Mouse (Mus musculus): ENCODE measurements at regions not wholly inside any gene's neighbourhood (a gene's known extent, or its start where the extent isn't known, plus 50 kb on each side); places are given as distances from the start of the nearest gene placed in this dataset.

DNA sequence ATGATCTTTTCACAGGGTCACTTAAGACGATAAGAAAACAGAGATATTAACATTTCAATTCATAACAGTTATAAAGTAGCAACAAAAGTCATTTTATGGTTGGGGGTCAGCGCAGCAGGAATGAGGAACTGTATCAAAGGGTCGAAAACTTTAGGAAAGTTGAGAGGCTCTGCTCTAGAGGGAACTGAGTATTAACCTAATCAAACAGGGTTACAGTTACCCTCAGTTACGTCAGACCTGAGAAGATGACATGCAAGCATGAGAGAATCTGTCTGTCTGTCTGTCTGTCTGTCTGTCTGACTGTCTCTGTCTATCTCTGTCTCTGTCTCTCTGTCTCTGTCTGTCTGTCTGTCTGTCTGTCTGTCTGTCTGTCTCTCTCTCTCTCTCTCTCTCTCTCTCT, 229.6 kb upstream of the Runx1 start:
- no peak for ATAC-seq

DNA sequence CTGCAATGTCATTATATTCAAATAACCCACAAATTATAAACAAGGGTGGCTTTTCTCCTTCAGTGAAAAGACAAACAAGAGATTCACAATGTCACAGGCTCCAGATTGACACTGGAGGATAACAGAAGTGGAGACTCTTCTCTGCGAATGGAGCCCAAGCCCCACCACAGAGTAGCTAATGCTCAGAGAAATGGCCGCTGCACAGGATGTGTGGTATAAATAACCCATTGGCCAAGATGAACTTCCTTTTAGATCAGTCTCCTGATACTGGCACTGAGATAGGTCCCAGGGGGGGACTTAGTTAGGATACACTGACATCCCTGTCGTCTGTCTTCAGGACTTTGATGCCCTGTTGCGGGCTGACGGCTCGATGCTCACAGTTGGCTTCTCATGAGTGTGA, 225.3 kb upstream of the Runx1 start:
- ATAC-seq: no peak

DNA sequence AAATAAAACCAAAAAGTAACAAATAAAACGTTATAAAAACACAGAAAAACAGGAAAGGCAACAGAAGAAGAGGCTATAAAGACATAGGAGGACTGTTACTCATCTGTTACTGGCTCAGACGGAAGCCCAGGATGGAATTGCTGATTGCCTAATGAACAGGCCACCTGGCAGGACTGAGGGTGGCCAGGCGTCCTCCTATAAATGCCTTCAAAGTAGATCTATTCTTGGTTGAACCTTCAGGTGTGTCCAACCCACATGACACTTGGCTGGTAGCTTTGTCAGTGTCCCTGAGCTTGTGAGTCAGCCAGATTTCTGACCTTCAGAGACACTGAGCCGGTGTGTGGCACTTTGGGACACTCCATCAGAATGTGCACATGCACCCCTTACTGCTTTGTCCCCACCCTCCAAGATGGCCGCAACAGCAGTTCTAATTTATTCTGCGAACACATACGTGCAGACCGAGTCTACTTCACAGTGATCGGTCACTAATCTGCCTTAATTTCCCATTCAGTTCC, 222.5 kb upstream of the Runx1 start:
- ATAC-seq: no peak

DNA sequence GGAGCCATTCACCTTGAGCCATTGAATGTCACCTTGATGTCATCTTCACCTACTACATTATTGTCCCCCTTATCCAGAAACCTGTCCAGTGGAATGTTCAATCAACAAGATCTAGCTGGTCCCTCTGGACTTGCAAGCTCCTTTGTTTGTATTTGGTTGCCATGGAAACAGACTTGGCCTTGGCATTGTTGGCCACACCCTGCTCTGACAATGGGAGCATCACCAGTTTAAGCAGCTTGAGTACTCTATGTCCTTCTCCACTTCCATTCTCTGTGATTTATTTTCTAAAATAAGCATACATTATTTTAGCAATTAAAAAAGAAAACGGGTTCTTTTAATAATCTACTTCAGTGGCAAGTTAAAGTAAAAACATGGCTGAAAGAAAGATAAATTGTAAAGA, 221.6 kb upstream of the Runx1 start:
- no peak for ATAC-seq

DNA sequence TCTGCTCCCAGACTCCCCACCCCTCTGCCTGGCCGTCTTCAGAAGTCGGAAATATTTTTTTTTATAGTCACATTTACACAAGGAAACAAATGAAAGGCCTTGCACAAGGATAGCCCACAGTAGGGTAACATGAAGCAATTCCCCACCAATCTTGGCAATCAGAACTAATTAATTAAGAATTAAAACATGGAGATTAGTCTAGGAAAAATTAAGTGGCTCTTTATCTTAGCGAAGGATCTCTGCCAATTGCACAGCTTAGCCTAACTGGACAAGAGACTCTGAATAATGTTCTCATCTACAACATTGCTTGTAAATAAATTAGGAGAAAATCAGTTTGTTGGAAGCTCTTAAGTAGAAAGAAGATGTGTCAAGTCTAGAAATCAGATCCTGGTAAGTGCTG, 220.3 kb upstream of the Runx1 start:
- no peak for ATAC-seq

DNA sequence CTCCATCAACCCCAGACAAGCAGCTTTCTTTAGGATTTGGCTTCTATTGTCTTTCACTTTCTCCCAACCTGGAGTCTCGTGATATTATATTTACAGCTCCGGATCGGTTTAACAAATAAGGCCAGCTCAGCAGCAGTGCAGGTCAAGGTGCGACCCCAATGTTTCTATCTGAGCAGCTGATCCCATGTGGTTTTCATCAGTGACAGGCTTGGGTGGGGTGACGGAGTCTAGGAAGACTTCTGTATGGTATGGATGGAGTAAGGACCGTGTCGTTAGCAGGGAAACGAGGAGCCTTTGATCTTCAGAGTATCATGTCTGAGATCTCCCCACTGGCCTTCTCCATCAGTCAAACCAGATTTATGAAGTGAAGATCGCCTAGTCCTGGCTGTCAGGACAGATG, 217.4 kb upstream of the Runx1 start:
- ATAC-seq: no peak

DNA sequence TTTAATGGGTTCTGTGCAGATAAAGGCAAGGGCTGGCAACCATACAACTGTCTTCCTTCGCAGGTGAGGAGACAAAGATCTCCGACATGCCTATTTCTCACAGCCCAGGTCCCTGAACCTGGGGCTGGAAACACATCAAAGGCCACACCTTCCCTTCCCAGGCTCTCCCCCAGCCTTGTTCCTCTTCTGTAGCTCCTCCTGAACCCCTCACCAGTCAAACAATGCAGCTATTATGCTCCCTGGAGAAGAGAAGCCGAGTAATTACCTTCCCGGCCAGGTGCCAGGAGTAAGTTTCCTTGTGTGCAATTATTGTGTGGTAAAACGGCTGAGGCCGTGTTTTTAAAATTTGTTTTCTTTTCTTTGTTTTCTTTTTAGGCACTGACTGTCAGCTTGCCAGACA, 217.0 kb upstream of the Runx1 start:
- ATAC-seq: no peak

DNA sequence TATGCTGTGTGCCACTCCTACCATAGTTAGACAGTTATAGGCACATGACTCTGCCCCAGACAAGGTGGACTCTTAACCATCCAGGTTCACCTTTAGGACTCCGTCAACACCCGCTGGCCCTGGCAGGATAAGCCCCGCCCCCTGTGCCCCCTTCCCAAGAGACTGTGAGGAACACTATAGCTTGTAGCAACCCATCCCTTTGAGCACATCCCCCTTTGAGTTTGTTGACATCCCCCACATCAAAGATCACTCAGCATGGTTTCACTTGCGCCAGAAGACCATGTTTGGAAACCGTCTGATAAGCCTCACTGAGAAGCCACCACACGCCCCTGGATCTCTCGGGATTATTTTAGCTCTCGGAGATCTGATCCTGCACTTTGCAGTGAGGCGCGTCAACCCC, 216.5 kb upstream of the Runx1 start:
- no peak for ATAC-seq

DNA sequence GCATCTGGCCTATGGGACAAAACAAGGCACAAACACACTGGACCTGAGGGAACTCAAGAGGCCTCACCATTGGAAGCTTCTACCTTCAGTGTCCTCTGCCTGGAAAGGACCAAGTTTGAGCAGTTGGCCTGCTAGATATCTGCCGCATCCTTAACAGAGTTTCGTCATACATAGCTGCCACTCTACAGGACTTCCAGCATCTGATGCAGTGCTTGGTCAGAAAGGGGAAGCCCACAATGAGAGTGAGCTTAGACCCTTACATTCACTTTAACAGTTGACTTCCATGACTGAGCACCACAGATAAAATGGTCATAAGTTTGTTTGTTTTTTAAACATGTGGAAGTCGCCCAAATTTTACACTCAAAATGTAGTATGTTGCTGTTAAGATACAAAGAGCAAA, 215.9 kb upstream of the Runx1 start:
- no peak for ATAC-seq

DNA sequence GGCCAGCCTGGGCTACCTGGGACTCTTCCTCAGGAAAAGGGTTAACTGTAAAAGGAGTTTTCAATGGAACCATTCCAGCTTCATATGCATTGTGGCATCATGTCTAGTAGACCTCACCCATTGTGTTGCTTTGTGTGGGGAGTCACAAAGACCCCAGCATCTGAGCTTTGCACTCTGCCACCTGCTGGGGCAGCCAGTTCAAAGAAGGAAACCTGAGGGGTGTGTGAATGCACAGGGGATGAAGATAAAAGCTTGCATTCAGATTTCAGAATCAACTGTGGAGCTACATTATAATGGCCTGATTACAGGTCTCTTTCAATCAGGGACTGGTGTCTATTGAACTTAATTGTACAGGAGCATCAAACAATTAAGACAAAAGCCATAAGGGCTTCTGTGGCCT, 215.4 kb upstream of the Runx1 start:
- ATAC-seq: no peak

DNA sequence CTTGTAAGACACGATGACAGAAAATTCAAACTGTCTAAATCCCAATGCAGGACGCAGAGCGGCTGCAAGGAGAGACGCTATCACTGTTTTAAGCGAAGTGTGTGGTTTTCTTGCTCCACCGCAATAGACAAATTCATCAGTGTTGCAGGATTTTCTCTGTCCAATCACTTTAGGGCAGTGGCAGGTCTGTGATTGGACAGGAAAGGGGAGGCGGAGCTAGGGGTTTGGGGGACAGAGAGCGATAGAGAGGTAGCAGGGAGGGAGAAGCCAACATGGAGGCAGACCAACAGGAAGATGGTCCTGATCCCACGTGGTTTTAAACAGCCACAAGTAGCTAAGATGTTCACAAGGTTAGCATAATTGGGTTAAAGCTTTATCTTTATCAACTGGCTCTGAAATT, 209.7 kb upstream of the Runx1 start:
- no peak for ATAC-seq

DNA sequence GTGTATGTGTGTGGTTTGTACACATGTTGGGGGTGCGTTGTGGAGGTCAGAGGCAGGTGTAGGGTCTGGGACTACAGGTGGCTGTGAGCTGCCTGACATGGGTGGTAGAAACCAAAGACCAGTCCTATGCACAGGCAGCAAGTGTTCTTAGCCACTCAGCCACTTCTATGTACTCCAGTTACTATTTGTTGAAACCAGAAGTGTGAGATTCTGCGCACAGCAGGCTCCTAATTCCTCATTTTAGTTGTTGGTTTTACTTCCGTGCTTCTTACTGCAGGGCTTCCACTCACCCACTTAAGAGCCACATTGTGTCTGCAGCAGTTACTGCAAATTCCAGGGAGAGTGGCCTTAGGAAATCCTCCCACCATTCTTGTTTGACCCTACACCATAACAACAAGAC, 208.0 kb upstream of the Runx1 start:
- ATAC-seq: no peak

DNA sequence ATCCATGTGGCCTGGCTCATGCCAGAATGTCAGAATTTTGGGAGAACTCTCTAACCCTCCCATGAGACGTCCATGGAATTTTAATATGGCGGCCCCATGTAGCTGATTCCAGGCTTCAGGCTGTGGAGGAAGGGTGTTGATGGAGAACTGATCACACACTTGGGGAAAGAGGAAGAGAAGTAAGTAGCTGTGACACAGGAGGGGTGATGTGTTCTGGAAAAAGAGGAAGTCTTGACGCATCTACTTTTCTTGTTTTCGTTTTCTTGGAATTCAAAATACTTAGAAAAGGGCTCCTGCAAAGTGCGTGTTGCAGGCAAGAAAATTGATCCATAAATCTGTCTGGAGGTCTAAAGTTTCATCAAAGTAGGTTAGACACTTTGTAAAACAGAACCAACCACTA, 205.7 kb upstream of the Runx1 start:
- ATAC-seq: no peak

DNA sequence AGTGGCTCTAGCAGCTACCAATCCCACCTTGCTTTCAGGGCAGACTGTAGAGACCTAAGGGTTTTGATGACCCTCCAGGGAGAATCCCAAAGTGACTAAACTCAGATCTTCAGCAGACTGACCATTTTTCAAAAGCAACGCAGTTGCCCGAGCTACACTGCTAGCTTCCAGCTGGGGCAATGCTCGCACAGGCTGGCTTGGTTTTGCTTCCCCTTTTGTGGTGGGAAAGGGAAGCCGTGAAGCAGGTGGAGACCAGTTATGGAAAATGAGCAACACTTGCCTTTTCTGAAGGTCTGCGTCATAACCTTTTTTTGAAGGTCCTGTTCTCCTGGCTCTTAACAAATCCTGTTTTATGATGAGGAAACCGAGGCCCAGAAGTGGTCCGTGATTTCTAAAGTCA, 202.7 kb upstream of the Runx1 start:
- ATAC-seq: no peak

DNA sequence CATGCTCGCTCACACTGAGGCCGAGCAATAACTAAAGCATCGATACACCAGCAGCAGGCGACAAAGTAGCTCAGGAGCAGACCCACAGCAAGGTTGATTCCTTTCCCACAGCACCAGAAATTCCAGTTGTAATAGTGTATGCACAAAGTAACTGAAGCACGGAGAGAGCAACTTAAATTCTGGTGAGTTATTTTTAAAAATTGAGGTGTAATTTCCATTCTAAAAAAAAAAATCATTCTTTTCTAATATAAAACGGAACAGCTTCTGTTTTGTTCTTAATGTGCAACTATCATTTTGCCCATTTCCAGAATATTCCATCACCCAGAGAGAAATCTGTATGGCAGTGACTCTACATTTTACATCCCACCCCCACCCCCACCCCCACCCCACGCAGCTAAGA, 202.1 kb upstream of the Runx1 start:
- no peak for ATAC-seq

DNA sequence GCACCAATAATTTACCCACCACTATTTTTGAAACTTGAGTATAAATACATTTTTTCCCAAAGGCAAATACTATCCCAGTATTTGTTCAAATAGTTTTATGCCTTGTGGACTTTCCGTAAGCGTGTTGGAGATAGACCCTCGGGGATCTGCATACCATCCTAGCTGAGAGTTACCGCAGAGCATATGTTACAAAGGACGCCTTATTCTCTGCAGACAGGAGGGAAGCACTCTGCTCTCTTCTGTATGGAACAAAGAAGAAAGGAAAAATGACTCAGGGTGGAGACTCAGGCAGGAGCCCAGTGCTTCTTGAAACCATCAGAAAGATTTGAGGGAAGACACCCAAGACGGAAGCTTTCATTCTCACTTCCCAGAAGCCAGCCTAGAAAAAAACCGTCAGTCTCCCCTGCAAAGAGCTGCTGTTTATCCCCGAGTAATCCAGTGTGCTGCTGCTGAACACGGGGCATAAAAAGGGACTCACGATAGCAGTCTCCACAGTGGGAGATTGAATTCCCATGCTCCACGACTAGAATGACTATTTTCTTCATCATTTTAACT, 200.2 kb upstream of the Runx1 start:
- ATAC-seq: no peak

DNA sequence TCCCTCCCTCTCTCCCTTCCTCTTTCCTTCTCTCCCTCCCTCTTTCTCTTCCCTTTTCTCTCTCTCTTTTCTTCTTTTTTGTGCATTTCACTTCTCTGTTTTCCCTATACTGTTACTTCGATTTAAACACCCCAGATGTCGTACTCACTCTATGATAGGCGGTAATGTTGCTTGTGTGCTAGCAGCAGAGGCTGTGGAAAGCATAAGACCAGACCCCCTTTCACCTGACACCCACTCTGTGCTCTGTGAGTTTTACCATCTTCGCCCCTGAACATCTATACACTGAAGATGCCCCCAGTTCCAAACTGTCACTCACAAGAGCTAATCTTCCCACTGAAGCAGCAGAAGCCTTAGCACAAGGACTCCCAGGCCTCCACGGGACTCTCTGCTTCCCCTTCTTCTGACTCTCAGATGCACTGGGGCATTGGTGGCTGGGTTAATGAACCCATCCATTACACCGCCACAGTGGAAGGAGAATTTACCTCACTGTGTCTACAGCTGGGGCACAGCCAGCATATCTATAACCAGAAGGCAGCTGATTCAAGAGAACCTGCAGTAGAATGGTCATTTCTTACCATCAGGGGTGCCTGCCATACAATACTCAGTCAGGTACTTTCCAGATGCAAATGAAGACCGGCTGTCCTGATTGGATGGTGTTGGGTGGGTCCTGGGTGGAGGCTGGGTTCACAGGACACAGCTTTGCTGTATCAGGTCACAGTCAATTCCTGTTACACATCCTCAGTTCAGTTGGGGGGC, 194.0 kb upstream of the Runx1 start:
- no peak for ATAC-seq

DNA sequence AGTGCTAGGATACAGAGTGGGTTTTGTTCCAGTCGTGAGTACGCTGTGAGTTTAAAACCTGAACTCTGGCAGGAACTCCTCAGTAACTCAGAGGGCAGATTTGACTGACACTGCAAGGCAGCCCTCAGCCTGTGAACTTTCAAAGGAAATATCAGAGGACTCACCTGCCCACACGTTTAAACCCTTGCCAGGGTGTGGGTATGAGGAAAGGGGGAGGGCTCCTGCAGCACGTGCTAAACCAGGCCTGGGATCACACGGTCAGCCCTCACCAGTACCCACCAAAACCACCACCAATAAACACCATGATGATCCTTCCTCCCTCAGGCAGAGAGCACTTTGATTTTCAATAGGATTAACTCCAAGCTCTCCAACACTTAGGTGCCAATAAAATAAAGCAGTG, 192.8 kb upstream of the Runx1 start:
- no peak for ATAC-seq

DNA sequence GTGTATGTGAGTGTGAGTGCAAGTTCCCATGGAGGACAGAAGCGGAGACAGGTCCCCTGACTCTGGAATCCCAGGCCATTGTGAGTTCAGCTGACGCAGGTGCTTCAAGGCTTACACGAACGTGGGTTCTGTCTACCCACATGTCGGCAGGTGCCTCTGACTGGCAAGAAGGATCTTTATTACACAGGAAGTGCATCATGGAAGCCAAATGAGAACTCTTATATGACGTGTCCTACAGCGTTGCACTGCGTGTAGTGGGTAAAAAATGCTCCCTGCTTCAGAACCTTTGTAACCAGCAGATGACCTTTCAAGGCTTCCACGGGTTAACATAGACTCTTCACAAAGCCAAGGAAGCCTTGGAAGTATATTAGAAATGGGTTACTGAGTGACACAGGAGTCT, 191.1 kb upstream of the Runx1 start:
- peak; percentile 19 for ATAC-seq

DNA sequence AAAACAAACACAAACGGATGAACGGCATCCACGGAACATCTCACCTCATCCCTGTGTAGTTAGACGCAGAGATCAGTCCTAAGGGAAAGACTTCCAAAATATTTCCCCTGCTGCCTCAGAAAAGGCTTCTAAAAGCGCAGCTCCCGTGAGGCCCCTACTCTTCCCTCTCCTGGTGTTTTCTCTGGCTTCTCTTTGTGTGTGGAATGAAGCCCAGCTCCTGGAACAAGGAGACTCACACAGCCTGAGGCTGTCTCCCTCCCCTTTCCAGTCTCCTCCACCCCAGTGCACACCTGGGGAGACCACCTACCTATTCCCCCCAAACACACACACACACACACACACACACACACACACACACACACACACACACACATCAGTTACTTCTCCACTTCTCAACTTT, 189.7 kb upstream of the Runx1 start:
- no peak for ATAC-seq

DNA sequence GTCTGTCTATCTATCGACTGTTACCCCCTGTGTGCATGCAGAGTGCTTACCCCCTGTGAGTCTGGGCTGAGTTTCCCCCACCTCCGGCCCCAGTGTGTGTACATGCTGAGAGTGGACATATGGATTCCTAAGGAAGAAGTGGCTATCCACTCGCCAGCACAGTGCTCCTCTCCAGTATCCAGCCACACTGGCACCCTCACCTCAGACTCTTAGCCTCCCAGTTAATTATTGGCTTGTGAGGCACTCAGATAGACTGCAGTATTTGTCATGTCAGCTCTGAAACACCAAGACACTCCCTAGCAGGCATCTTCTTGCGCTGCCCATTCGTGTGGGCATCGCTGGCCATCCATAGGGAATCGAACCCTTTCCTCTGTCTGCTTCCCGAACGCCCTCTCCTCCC, 189.0 kb upstream of the Runx1 start:
- ATAC-seq: no peak

DNA sequence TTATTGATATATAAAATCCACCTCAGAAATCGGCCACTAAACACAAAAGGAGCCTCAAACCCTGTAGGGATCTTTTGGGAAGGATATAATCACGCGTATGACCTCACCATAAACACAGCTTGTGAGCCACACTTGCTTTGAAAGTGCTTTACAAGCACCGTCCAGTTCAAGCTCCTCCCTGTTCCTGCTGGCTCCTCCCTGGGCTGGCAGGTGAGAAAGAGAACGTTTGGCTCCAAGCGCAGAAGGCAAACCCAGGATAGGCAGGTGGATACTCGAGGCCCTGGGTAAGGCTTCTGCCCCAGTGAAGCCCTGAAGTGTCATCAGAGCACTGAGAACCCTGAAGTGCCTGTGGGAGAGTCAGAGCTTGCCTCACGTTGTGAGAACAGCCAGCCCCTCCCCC, 187.9 kb upstream of the Runx1 start:
- no peak for ATAC-seq

DNA sequence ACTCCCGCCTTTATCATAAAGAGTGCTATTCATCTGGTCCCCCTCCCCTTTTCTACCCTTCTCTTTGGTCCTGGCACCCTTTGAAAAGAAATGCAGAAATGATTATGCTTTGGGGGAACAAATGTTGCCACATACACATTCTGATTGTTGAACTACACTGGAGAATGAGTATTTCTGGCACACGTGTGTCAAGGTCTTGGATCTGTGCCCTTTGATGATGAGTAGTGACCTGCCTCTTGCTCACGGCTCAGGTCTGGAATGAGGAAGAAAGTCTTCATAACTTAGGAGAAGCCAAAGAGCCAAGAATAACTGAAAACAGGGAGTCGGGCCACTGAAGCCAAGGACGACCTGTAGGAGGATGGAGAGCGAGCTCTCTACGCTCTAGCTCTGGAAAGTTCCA, 187.3 kb upstream of the Runx1 start:
- ATAC-seq: no peak

DNA sequence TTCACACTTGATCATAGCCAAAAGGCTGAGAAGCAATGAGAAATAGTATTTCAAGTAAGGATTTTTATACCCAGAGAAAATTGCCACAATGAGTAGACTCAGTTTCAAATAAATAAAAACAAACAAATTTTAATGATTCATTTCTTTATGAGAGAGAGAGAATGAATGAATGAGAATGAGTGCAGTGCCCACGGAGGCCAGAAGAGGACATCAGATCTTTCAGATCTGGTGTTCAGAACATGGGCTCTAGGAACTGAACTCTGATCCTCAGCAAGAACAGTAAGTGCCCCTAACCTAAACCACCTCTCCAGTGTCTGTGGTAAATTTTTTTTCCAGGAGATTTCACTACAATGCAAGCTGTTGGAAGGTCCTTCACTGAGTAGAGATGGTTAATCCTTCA, 185.5 kb upstream of the Runx1 start:
- no peak for ATAC-seq
